In genomic region chr11:76465879-76466278, GRCm38 (mm10) we compare ENCODE assay signal across 18 mouse cellular contexts. TPM values are rescaled to one million over a fixed set of nuclear protein-coding genes. Genes with fewer than 3 reads are reported as not detected.
A peak's percentile ranks its signal among the peaks of the same experiment; 100 is the strongest.
DNase-seq lines count a peak whose midpoint lies in the region; ATAC-seq and TF ChIP-seq lines count a peak whose summit lies in the region.
"Had no signal": no experiment of that assay in that cellular context is flagged by ENCODE, and none has a peak within 500 bp of the region (broad histone marks: within the 10 kb centered on the region; RNA-seq: fewer than 3 reads in every experiment).

No protein-coding gene starts in this region.

- peak overlapping the region; percentile 64 for H3K4me2 ChIP-seq in neural tube, embryonic 13.5 days
- H3K4me2 ChIP-seq in hindbrain, embryonic 15.5 days: peak overlapping the region; percentile 60
- H3K4me2 ChIP-seq in lung, postnatal 0 days (replicated peaks; ENCODE audit: low read depth, low read length): no peak overlapping the region
- H3K4me2 ChIP-seq: heart, embryonic 12.5 days; intestine, embryonic 15.5 days; liver, embryonic 15.5 days; stomach, embryonic 15.5 days had no signal

- H3K9ac ChIP-seq in neural tube, embryonic 13.5 days: no peak overlapping the region
- no peak overlapping the region for H3K9ac ChIP-seq in hindbrain, embryonic 15.5 days
- H3K9ac ChIP-seq in lung, postnatal 0 days (replicated peaks; ENCODE audit: low read depth): no peak overlapping the region
- H3K9ac ChIP-seq: heart, embryonic 12.5 days; intestine, embryonic 15.5 days; liver, embryonic 15.5 days; stomach, embryonic 15.5 days had no signal

- no peak overlapping the region for H3K27ac ChIP-seq in gastrocnemius, adult 2 months
- no peak overlapping the region for H3K27ac ChIP-seq in neural tube, embryonic 13.5 days (replicated peaks)
- H3K27ac ChIP-seq in hindbrain, embryonic 15.5 days (replicated peaks): no peak overlapping the region; the same call in 1 of the 2 replicates
- H3K27ac ChIP-seq in lung, postnatal 0 days (ENCODE audit: low read length): no peak overlapping the region
- H3K27ac ChIP-seq in layer of hippocampus, adult 2 months: no peak overlapping the region
- H3K27ac ChIP-seq in left cerebral cortex, adult 2 months: no peak overlapping the region
- H3K27ac ChIP-seq: intestine, embryonic 15.5 days; liver, embryonic 15.5 days; stomach, embryonic 15.5 days had no signal

- 90% methylated on average over 4 of the region's 4 CpGs for WGBS in neural tube, embryonic 13.5 days
- 92% methylated on average over 4 of the region's 4 CpGs for WGBS in hindbrain, embryonic 15.5 days
- WGBS in lung, postnatal 0 days: 73% methylated on average over 4 of the region's 4 CpGs

- H3K36me3 ChIP-seq in neural tube, embryonic 13.5 days: peaks cover 36% of the 10 kb centered on the region
- peaks cover 26% of the 10 kb centered on the region for H3K36me3 ChIP-seq in hindbrain, embryonic 15.5 days
- H3K36me3 ChIP-seq in lung, postnatal 0 days (ENCODE audit: insufficient read depth, low read length): no peaks in the 10 kb centered on the region
- H3K36me3 ChIP-seq: liver, embryonic 15.5 days had no signal

- intact Hi-C loops in gastrocnemius, adult 2 months (cut with DNase I): no loop called here
- intact Hi-C loops in gastrocnemius, postnatal 36 days (cut with DNase I): no loop called here
- intact Hi-C loops in left cerebral cortex, adult 2 months (cut with DNase I): no loop called here

- peak; percentile 16 for DNase-seq in gastrocnemius, adult 2 months
- DNase-seq in gastrocnemius, postnatal 36 days: no peak
- no peak for DNase-seq in neural tube, embryonic 10.5 days (ENCODE audit: extremely low spot score, low spot score)
- no peak for DNase-seq in lung, postnatal 0 days (ENCODE audit: low spot score)
- DNase-seq in layer of hippocampus, adult 2 months (ENCODE audit: low spot score in 2 of 2): no peak
- no peak for DNase-seq in left cerebral cortex, adult 2 months (ENCODE audit: extremely low spot score in 1 of 2, low spot score in 2 of 2)
- DNase-seq: cerebellum, adult 9-10 months; kidney, postnatal 10 days; layer of hippocampus, adult 9-11 months; lung, postnatal 14 days; spleen, adult 18-20 months; thymus, adult 2 months had no signal

- peaks cover 96% of the 10 kb centered on the region for H3K4me1 ChIP-seq in neural tube, embryonic 13.5 days (replicated peaks)
- peaks cover 76% of the 10 kb centered on the region for H3K4me1 ChIP-seq in hindbrain, embryonic 15.5 days (replicated peaks)
- H3K4me1 ChIP-seq in lung, postnatal 0 days (ENCODE audit: insufficient read depth, low read depth, low read length): peaks cover 11% of the 10 kb centered on the region; the same call in 1 of the 2 replicates
- H3K4me1 ChIP-seq: liver, embryonic 15.5 days had no signal

- no peak overlapping the region for H3K4me3 ChIP-seq in gastrocnemius, adult 2 months
- H3K4me3 ChIP-seq in neural tube, embryonic 13.5 days: no peak overlapping the region
- H3K4me3 ChIP-seq in hindbrain, embryonic 15.5 days: no peak overlapping the region
- H3K4me3 ChIP-seq in lung, postnatal 0 days (ENCODE audit: low read depth, low read length): no peak overlapping the region
- no peak overlapping the region for H3K4me3 ChIP-seq in layer of hippocampus, adult 2 months
- no peak overlapping the region for H3K4me3 ChIP-seq in left cerebral cortex, adult 2 months
- H3K4me3 ChIP-seq: heart, embryonic 12.5 days; intestine, embryonic 15.5 days; liver, embryonic 15.5 days; stomach, embryonic 15.5 days had no signal

- no peak for TF ChIP-seq EP300 in lung, postnatal 0 days (IDR thresholded peaks at IDR 0.05)

- ATAC-seq in neural tube, embryonic 13.5 days (ENCODE audit: low read depth): no peak
- ATAC-seq in hindbrain, embryonic 15.5 days (ENCODE audit: low FRiP score, low read depth): no peak
- no peak for ATAC-seq in lung, postnatal 0 days
- ATAC-seq: intestine, embryonic 15.5 days had no signal

- TF ChIP-seq CTCF in gastrocnemius, adult 2 months (IDR thresholded peaks at IDR 0.05): no peak
- TF ChIP-seq CTCF in lung, postnatal 0 days (IDR thresholded peaks at IDR 0.05): no peak
- TF ChIP-seq CTCF in layer of hippocampus, adult 2 months (conservative IDR thresholded peaks at IDR 0.05): no peak
- no peak for TF ChIP-seq CTCF in left cerebral cortex, adult 2 months (IDR thresholded peaks at IDR 0.05)

- no peaks in the 10 kb centered on the region for H3K9me3 ChIP-seq in neural tube, embryonic 13.5 days
- H3K9me3 ChIP-seq in hindbrain, embryonic 15.5 days: no peaks in the 10 kb centered on the region
- H3K9me3 ChIP-seq in lung, postnatal 0 days (ENCODE audit: low read length): no peaks in the 10 kb centered on the region
- H3K9me3 ChIP-seq: heart, embryonic 12.5 days; intestine, embryonic 15.5 days; liver, embryonic 15.5 days; stomach, embryonic 15.5 days had no signal

- H3K27me3 ChIP-seq in neural tube, embryonic 13.5 days: no peaks in the 10 kb centered on the region
- H3K27me3 ChIP-seq in hindbrain, embryonic 15.5 days: no peaks in the 10 kb centered on the region
- no peaks in the 10 kb centered on the region for H3K27me3 ChIP-seq in lung, postnatal 0 days (replicated peaks; ENCODE audit: insufficient read depth, low read length)
- H3K27me3 ChIP-seq: heart, embryonic 12.5 days; intestine, embryonic 15.5 days; liver, embryonic 15.5 days; stomach, embryonic 15.5 days had no signal

RNA-seq across cellular contexts. Expression of gene Timm22, which starts 59.1 kb away (rescaled TPM):
- 10 to 100 TPM; 29.0 to 45.0 TPM for total RNA-seq in gastrocnemius, adult 2 months (2021)
- 10 to 100 TPM; 34.3 to 36.2 TPM for total RNA-seq in gastrocnemius, postnatal 36 days (2021)
- 103 and 124 TPM in 2 replicates for polyA plus RNA-seq in neural tube, embryonic 13.5 days (2015; fragmentation: Nextera tagmentation; extraction: Ambion mirVana)
- 91.9 and 103 TPM in 2 replicates for polyA plus RNA-seq in hindbrain, embryonic 15.5 days (2015; fragmentation: Nextera tagmentation; extraction: Ambion mirVana)
- polyA plus RNA-seq in lung, postnatal 0 days (2015; fragmentation: Nextera tagmentation; extraction: Ambion mirVana): 64.4 and 81.7 TPM in 2 replicates
- total RNA-seq in layer of hippocampus, adult 2 months (2021): 10 to 100 TPM; 28.6 to 29.4 TPM
- 10 to 100 TPM; 30.3 to 38.8 TPM for total RNA-seq in left cerebral cortex, adult 2 months (2021)
